Mouse (Mus musculus) ES-Bruce4 (cell line): ENCODE data around the gene Wdr90. TPM values are rescaled to one million over a fixed set of nuclear protein-coding genes. Genes with fewer than 3 reads are reported as not detected.

ENCODE experiments used
- H3K27ac ChIP-seq: 2 replicates; pipeline ENCODE4 v1.5.1; 2012; ENCODE audit warnings: low read length, inconsistent platforms; ENCODE audit not compliant: insufficient read depth
- H3K27me3 ChIP-seq: 2 replicates; pipeline ENCODE4 v1.6.1; 2012; ENCODE audit warnings: mild to moderate bottlenecking, low read length, inconsistent platforms; ENCODE audit not compliant: control insufficient read depth, poor library complexity, insufficient read depth, severe bottlenecking
- H3K36me3 ChIP-seq: 2 replicates; pipeline ENCODE4 v1.6.1; 2012; ENCODE audit warnings: inconsistent platforms, mild to moderate bottlenecking, low read length, moderate library complexity; ENCODE audit not compliant: control insufficient read depth, poor library complexity, insufficient read depth, severe bottlenecking
- H3K4me1 ChIP-seq: one replicate; pipeline ENCODE4 v1.8.1; 2011; ENCODE audit warnings: low read length; ENCODE audit not compliant: control insufficient read depth, insufficient read depth
- H3K4me3 ChIP-seq: 2 replicates; pipeline ENCODE4 v1.5.1; 2011; ENCODE audit warnings: low read depth, mild to moderate bottlenecking, low read length
- H3K9ac ChIP-seq: 2 replicates; pipeline ENCODE4 v1.6.1; 2012; ENCODE audit warnings: low read depth, mild to moderate bottlenecking, inconsistent platforms; ENCODE audit not compliant: poor library complexity, severe bottlenecking
- H3K9me3 ChIP-seq: replicated peaks from 2 replicates; pipeline ENCODE4 v1.6.1; 2012; ENCODE audit warnings: mild to moderate bottlenecking, low read length, inconsistent platforms; ENCODE audit not compliant: control insufficient read depth, poor library complexity, insufficient read depth, severe bottlenecking
- CTCF ChIP-seq: IDR thresholded peaks from one replicate; pipeline ENCODE4 v1.8.1; 2011; ENCODE audit warnings: low read depth, low read length
- EP300 ChIP-seq: IDR thresholded peaks from 2 replicates; pipeline ENCODE4 v1.6.1; 2011; ENCODE audit warnings: low read depth, low read length; ENCODE audit not compliant: insufficient read depth
- POLR2A ChIP-seq: IDR thresholded peaks from one replicate; pipeline ENCODE4 v1.8.1; 2011; ENCODE audit warnings: low read length; ENCODE audit not compliant: insufficient read depth
- polyA plus RNA-seq: library from polyadenylated mRNA; stranded (reverse); fragments of >200 nt; gene quantifications from 2 replicates; pipeline ENCODE4 v1.2.4, GENCODE M21; 2011; ENCODE audit warnings: low read depth; ENCODE audit not compliant: missing spikeins, insufficient read depth, insufficient read length

Wdr90 gene
- polyA plus RNA-seq, 1 experiment, result 10.5 TPM

DNA sequence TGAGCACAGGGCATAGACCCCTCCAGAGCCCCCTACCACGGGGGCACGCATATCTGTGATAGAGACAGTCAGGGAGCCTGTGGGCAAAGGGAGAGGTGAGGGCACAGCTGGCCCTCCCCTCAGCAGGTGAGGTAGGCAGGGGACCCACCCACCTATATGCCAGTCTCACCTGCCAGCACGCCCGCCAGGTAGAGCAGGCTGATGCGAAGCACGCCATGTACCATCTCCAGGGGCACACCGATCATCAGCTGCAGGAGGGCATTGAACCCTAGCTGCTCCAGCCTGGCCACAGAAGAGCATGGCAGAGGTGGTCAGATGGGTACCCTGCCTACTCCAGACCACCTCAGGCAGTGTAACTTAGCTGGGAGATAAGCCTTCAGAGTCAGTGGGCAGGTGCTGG is 26.0 kb downstream of the Wdr90 start:
- Histone ChIP-seq H3K4me3 (no peak overlapping the region), H3K9me3 (no peaks in the 10 kb centered on the region), H3K9ac (no peak overlapping the region), H3K36me3 (peaks cover 17% of the 10 kb centered on the region), H3K27me3 (no peaks in the 10 kb centered on the region), H3K4me1 (peaks cover 4% of the 10 kb centered on the region), H3K27ac (no peak overlapping the region)
- no peak for TF ChIP-seq CTCF
- no peak for TF ChIP-seq POLR2A
- TF ChIP-seq EP300, result no peak

DNA sequence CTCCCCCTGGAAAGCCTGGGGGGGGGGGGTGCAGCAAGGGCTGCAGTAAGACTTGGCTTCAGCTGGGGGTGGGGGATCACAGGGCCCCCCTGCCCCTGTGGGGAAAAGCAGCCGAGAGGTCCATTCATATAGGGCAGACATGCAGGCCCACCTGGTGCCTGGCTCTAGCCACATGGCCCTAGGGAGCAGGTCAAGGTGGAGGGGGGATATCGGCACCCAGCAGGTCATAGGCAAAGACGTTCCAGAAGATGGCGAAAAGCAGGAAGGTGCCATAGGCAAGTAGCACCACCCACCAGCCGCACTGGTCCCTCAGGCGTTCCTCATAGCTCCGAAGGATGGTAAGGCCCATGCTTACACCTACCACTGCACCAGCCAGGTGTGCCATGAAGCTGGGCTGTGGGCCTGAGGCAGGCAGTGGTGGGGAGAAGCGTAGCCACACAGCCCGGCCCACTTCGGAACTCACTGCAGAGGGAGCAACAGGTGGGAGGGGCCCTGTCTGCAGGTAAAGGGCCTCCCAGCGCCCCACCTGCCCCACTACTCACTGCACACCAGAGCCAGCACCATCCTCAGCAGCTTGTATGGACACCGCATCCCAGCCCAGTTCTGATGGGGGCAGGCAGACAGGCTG is 26.6 kb downstream of the Wdr90 start:
- peaks cover 4% of the 10 kb centered on the region for H3K4me1 ChIP-seq
- H3K4me3 ChIP-seq, result no peak overlapping the region
- no peak overlapping the region for H3K27ac ChIP-seq
- H3K9me3 ChIP-seq, result no peaks in the 10 kb centered on the region
- H3K36me3 ChIP-seq, result peaks cover 19% of the 10 kb centered on the region
- TF ChIP-seq POLR2A, result no peak
- TF ChIP-seq EP300, result no peak
- TF ChIP-seq CTCF, result no peak
- H3K27me3 ChIP-seq, result no peaks in the 10 kb centered on the region
- H3K9ac ChIP-seq, result no peak overlapping the region

DNA sequence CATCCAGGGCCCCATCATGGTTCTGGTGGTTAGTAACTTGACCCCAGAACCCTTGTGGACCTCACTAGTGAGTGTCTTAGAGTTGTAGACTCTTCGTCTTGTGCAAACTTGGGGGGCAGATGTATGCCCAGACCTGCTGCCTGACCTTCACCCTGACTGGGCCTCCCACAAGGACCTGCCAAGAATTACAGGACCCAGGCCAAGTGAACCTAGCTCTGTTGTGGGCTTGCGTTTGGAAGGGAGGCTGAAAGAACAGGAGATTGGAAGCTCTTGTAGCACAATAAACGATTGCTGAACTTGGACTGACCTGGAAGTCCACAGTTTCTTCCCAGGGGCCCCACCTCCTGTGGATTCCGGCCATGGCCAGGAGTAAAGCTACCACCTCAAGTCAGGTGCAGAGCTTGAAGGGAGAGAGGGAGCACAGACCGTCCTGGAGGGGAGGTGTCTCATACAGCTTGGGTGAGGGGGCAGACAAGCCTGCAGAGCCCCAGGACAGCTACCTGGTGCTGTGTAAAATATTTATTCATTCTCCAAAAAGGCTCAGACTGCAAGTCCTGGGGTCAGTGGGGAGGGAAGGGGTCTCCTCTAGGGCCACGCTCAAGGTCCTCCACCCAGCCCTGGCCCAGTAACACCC is 27.2 kb downstream of the Wdr90 start:
- Histone ChIP-seq H3K36me3 (peaks cover 17% of the 10 kb centered on the region), H3K27ac (no peak overlapping the region), H3K9ac (peak overlapping the region; percentile 86), H3K4me3 (peak overlapping the region; percentile 80), H3K9me3 (no peaks in the 10 kb centered on the region), H3K4me1 (peaks cover 4% of the 10 kb centered on the region), H3K27me3 (no peaks in the 10 kb centered on the region)
- TF ChIP-seq POLR2A, result no peak
- no peak for TF ChIP-seq EP300
- no peak for TF ChIP-seq CTCF

DNA sequence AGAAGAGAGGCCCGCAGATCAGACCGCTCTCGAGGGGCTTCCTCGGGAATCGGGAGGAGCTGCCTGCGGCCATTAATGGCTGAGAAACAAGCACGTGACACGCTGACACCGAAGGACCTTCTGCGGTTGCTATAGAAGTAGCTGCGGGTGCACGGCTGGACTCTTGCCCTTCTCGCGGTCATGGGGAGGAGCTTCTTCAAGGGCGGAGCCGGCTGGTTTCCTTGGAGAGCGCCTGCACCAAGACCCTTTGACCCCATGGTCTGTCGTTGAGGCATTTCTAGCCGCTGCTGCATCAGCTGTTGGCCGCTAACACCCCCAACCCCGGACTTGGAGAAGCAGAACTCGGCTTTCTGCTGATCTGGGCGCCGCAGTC is 28.0 kb downstream of the Wdr90 start, which contains the start of gene Stub1:
TSS of gene Stub1 (minus strand) at position 114 of the 373 bp plus-strand sequence.
- peaks cover 16% of the 10 kb centered on the region for H3K36me3 ChIP-seq
- H3K4me3 ChIP-seq, result peak within 1 kb of the TSS; percentile 82
- H3K9ac ChIP-seq, result peak within 1 kb of the TSS; percentile 86
- H3K27ac ChIP-seq, result no peak within 1 kb of the TSS
- peaks cover 4% of the 10 kb centered on the region for H3K4me1 ChIP-seq
- no peaks in the 10 kb centered on the region for H3K9me3 ChIP-seq
- TF ChIP-seq POLR2A (no peak), CTCF (no peak), EP300 (no peak)
- no peaks in the 10 kb centered on the region for H3K27me3 ChIP-seq

DNA sequence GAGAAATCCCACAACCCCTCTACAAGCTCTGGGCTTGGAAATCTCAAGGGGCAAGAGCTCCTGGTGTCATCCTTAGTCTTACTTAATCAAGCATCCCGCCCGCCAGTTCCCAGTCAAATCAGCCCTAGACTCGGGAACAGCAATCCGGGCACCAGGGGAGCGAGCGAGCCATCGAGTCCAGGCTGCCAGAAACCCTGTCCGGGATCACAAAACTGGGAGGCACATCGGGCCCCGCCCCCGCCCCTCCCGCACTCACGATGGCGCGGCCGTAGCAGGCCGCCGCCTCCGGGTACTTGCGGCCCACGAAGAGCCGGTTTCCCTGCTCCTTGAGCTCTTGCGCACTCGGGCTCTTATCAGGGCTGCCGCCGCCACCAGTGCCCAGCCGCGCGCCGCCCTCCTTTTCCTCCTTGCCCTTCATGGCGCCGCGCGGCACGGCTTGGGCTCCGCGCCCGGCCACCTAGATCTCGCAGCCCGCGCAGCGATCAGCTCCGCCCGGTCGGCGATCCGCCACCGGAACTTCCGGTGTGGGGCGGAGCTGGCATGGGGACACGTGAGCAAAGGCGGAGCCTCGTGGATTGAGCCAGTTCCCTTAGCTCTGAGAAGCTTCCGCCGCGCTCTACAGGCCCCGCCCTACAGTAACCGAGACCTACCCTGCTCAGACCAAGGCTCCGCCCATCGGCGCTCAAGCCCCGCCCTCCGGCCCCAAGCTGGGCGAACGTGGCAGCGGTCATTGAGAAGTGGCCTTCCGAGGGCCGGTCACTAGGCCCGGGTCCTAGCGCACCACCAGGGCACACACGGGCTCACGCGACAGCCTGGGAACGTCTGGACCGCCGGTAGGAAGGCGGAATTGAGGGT is 28.6 kb downstream of the Wdr90 start:
- Histone ChIP-seq H3K36me3 (peaks cover 16% of the 10 kb centered on the region), H3K4me1 (peaks cover 4% of the 10 kb centered on the region), H3K27ac (no peak overlapping the region), H3K9me3 (no peaks in the 10 kb centered on the region), H3K9ac (peak overlapping the region; percentile 86), H3K4me3 (peak overlapping the region; percentile 82), H3K27me3 (no peaks in the 10 kb centered on the region)
- TF ChIP-seq POLR2A, result no peak
- 0 out of 2 replicates have a peak, but pooled peaks have one; percentile 26 for TF ChIP-seq EP300
